Mouse (Mus musculus): ENCODE data around the gene Etv4. TPM values are rescaled to one million over a fixed set of nuclear protein-coding genes. Genes with fewer than 3 reads are reported as not detected.

Etv4 gene
- total and polyA plus RNA-seq, 3 experiments: 2.4 to 3.1 (median 2.4) TPM

GRCm38 (mm10) chr11:101783135-101783534 lies 2.0 kb downstream of the Etv4 start:
- no peak for TF ChIP-seq ELF1 (IDR thresholded peaks at IDR 0.05; ENCODE audit: low read depth, low read length)
- no peak for TF ChIP-seq CTCF (conservative IDR thresholded peaks at IDR 0.05 in 1 of 2, IDR thresholded peaks at IDR 0.05 in 1 of 2; ENCODE audit: low read depth in 2 of 2, low read length in 2 of 2)
- TF ChIP-seq MAFK (IDR thresholded peaks at IDR 0.05; ENCODE audit: insufficient replicate concordance, low read length): no peak
- no peak for TF ChIP-seq RCOR1 (conservative IDR thresholded peaks at IDR 0.05; ENCODE audit: low read depth, low read length)
- no peak for TF ChIP-seq NRF1 (IDR thresholded peaks at IDR 0.05; ENCODE audit: low read depth, low read length)
- no peak for TF ChIP-seq JUN (IDR thresholded peaks at IDR 0.05; ENCODE audit: insufficient read depth, low read depth, low read length)
- TF ChIP-seq RAD21 (IDR thresholded peaks at IDR 0.05; ENCODE audit: low read depth, low read length): no peak
- Histone ChIP-seq H3K9ac (ENCODE audit: insufficient read depth, low read depth) (no peak overlapping the region), H3K27me3 (replicated peaks) (peaks cover 63% of the 10 kb centered on the region), H3K4me2 (ENCODE audit: insufficient read depth, low read depth, poor library complexity, severe bottlenecking) (no peak overlapping the region), H3K36me3 (replicated peaks in 1 of 2; ENCODE audit: control insufficient read depth in 1 of 2, insufficient read depth in 1 of 2, low read length in 1 of 2) (no peaks in the 10 kb centered on the region), H3K9me3 (replicated peaks; ENCODE audit: low read length) (no peaks in the 10 kb centered on the region), H3K4me1 (ENCODE audit: control insufficient read depth in 1 of 2, insufficient read depth in 2 of 2) (peaks cover 6 to 48% of the 10 kb centered on the region in 2 experiments; a peak in 2 of 4 replicates), H3K27ac (ENCODE audit: insufficient read depth, low read depth) (no peak overlapping the region), H3K4me3 (replicated peaks in 1 of 3; ENCODE audit: low read depth in 2 of 3, low read length in 2 of 3, poor library complexity in 1 of 3) (no peak overlapping the region), H3K79me2 (replicated peaks; ENCODE audit: control insufficient read depth, extremely low read depth, insufficient read depth, poor library complexity, severe bottlenecking) (no peaks in the 10 kb centered on the region)
- DNase-seq (ENCODE audit: extremely low read depth): no peak
- dilution Hi-C loops (cut with MboI; ENCODE audit: extremely low pct_ligation_motif_present, extremely low pct_unique_long_range_greater_than_20kb, low sequenced_read_pairs) (no loop called here), in situ Hi-C loops (cut with MboI; ENCODE audit: low pct_ligation_motif_present, low pct_unique_long_range_greater_than_20kb, low sequenced_read_pairs) (no loop called here)

GRCm38 (mm10) chr11:101776846-101777245 lies 8.3 kb downstream of the Etv4 start:
- no peaks in the 10 kb centered on the region for H3K79me2 ChIP-seq (replicated peaks; ENCODE audit: control insufficient read depth, extremely low read depth, insufficient read depth, poor library complexity, severe bottlenecking)
- in situ Hi-C loops (cut with MboI; ENCODE audit: low pct_ligation_motif_present, low pct_unique_long_range_greater_than_20kb, low sequenced_read_pairs) (no loop called here), dilution Hi-C loops (cut with MboI; ENCODE audit: extremely low pct_ligation_motif_present, extremely low pct_unique_long_range_greater_than_20kb, low sequenced_read_pairs) (no loop called here)
- H3K4me3 ChIP-seq (replicated peaks in 1 of 3; ENCODE audit: low read depth in 2 of 3, low read length in 2 of 3, poor library complexity in 1 of 3): no peak overlapping the region
- DNase-seq (ENCODE audit: extremely low read depth): no peak
- peaks cover 0 to 2% of the 10 kb centered on the region in 2 experiments for H3K36me3 ChIP-seq (replicated peaks in 1 of 2; ENCODE audit: control insufficient read depth in 1 of 2, insufficient read depth in 1 of 2, low read length in 1 of 2)
- peaks cover 16% of the 10 kb centered on the region for H3K27me3 ChIP-seq (replicated peaks)
- H3K9me3 ChIP-seq (replicated peaks; ENCODE audit: low read length): no peaks in the 10 kb centered on the region
- no peak overlapping the region for H3K4me2 ChIP-seq (ENCODE audit: insufficient read depth, low read depth, poor library complexity, severe bottlenecking)
- no peak overlapping the region for H3K27ac ChIP-seq (ENCODE audit: insufficient read depth, low read depth)
- TF ChIP-seq ZMIZ1 (IDR thresholded peaks at IDR 0.05; ENCODE audit: low read depth, low read length) (no peak), IRF4 (IDR thresholded peaks at IDR 0.05; ENCODE audit: low read depth, low read length) (no peak), EP300 (IDR thresholded peaks at IDR 0.05; ENCODE audit: low read length) (no peak), POLR2AphosphoS2 (IDR thresholded peaks at IDR 0.05; ENCODE audit: low read depth, low read length) (no peak), MYC (IDR thresholded peaks at IDR 0.05; ENCODE audit: low read depth, low read length) (no peak), USF1 (IDR thresholded peaks at IDR 0.05; ENCODE audit: low read depth, low read length) (no peak)
- H3K9ac ChIP-seq (ENCODE audit: insufficient read depth, low read depth): no peak overlapping the region
- peaks cover 3 to 34% of the 10 kb centered on the region in 2 experiments; a peak in 2 of 4 replicates for H3K4me1 ChIP-seq (ENCODE audit: control insufficient read depth in 1 of 2, insufficient read depth in 2 of 2)

GRCm38 (mm10) chr11:101772449-101772848 lies 12.7 kb downstream of the Etv4 start:
- Histone ChIP-seq H3K9me3 (replicated peaks; ENCODE audit: low read length) (no peaks in the 10 kb centered on the region), H3K4me3 (replicated peaks in 1 of 3; ENCODE audit: low read depth in 2 of 3, low read length in 2 of 3, poor library complexity in 1 of 3) (no peak overlapping the region), H3K4me1 (ENCODE audit: control insufficient read depth in 1 of 2, insufficient read depth in 2 of 2) (peaks cover 0 to 14% of the 10 kb centered on the region in 2 experiments; a peak in 2 of 4 replicates), H3K79me2 (replicated peaks; ENCODE audit: control insufficient read depth, extremely low read depth, insufficient read depth, poor library complexity, severe bottlenecking) (no peaks in the 10 kb centered on the region), H3K27ac (ENCODE audit: insufficient read depth, low read depth) (no peak overlapping the region), H3K4me2 (ENCODE audit: insufficient read depth, low read depth, poor library complexity, severe bottlenecking) (no peak overlapping the region), H3K36me3 (replicated peaks in 1 of 2; ENCODE audit: control insufficient read depth in 1 of 2, insufficient read depth in 1 of 2, low read length in 1 of 2) (peaks cover 12 to 39% of the 10 kb centered on the region in 2 experiments), H3K27me3 (replicated peaks) (peaks cover 7% of the 10 kb centered on the region), H3K9ac (ENCODE audit: insufficient read depth, low read depth) (no peak overlapping the region)
- dilution Hi-C loops (cut with MboI; ENCODE audit: extremely low pct_ligation_motif_present, extremely low pct_unique_long_range_greater_than_20kb, low sequenced_read_pairs): no loop called here
- TF ChIP-seq GABPA (IDR thresholded peaks at IDR 0.05; ENCODE audit: insufficient replicate concordance, low read depth, low read length) (no peak), ZMIZ1 (IDR thresholded peaks at IDR 0.05; ENCODE audit: low read depth, low read length) (no peak), RCOR1 (conservative IDR thresholded peaks at IDR 0.05; ENCODE audit: low read depth, low read length) (no peak), ELF1 (IDR thresholded peaks at IDR 0.05; ENCODE audit: low read depth, low read length) (no peak), JUND (conservative IDR thresholded peaks at IDR 0.05; ENCODE audit: low read depth, low read length) (no peak), NELFE (IDR thresholded peaks at IDR 0.05; ENCODE audit: low read depth, low read length) (no peak), E2F4 (IDR thresholded peaks at IDR 0.05; ENCODE audit: insufficient replicate concordance, low read depth, low read length) (no peak), MAX (IDR thresholded peaks at IDR 0.05; ENCODE audit: low read length) (no peak), SMC3 (IDR thresholded peaks at IDR 0.05; ENCODE audit: low read depth, low read length) (no peak), RAD21 (IDR thresholded peaks at IDR 0.05; ENCODE audit: low read depth, low read length) (no peak), ZNF384 (IDR thresholded peaks at IDR 0.05; ENCODE audit: low read depth, low read length) (no peak), TBP (conservative IDR thresholded peaks at IDR 0.05; ENCODE audit: low read depth, low read length) (no peak), POLR2AphosphoS2 (IDR thresholded peaks at IDR 0.05; ENCODE audit: low read depth, low read length) (no peak), HCFC1 (IDR thresholded peaks at IDR 0.05; ENCODE audit: low read depth, low read length) (no peak), UBTF (IDR thresholded peaks at IDR 0.05; ENCODE audit: low read depth, low read length) (no peak)
- in situ Hi-C loops (cut with MboI; ENCODE audit: low pct_ligation_motif_present, low pct_unique_long_range_greater_than_20kb, low sequenced_read_pairs): no loop called here
- DNase-seq (ENCODE audit: extremely low read depth): no peak
